Mouse (Mus musculus) heart, embryonic 11.5 days (tissue): ENCODE data around the gene Sap30l. TPM values are rescaled to one million over a fixed set of nuclear protein-coding genes. Genes with fewer than 3 reads are reported as not detected.

Experiments
- ATAC-seq: fragments of 200-750 bp; cut with Nextera tagmentation; replicated peaks from 2 replicates; pipeline ENCODE4 v1.8.0; 2017; ENCODE audit warnings: moderate library complexity; ENCODE audit not compliant: insufficient number of reproducible peaks, low FRiP score, low TSS enrichment
- H3K27ac ChIP-seq: fragments of 300-500 bp; sonication (generic); 2 replicates; pipeline ENCODE4 v1.5.1; 2014; ENCODE audit warnings: mild to moderate bottlenecking, low read depth, low read length
- H3K27me3 ChIP-seq: fragments of 300-500 bp; sonication (generic); 2 replicates; pipeline ENCODE4 v1.6.1; 2014; ENCODE audit warnings: mild to moderate bottlenecking, low read length, mixed read lengths; ENCODE audit not compliant: control insufficient read depth, insufficient read depth
- H3K36me3 ChIP-seq: fragments of 300-500 bp; sonication (generic); 2 replicates; pipeline ENCODE4 v1.6.1; 2014; ENCODE audit warnings: mild to moderate bottlenecking, low read length, moderate library complexity, mixed read lengths; ENCODE audit not compliant: control insufficient read depth, insufficient read depth
- H3K4me1 ChIP-seq: fragments of 300-500 bp; sonication (generic); 2 replicates; pipeline ENCODE4 v1.6.1; 2014; ENCODE audit warnings: low read length; ENCODE audit not compliant: control insufficient read depth, insufficient read depth
- H3K4me2 ChIP-seq: fragments of 300-500 bp; sonication (generic); 2 replicates; pipeline ENCODE4 v1.6.1; 2014; ENCODE audit warnings: mild to moderate bottlenecking, moderate library complexity
- H3K4me3 ChIP-seq: fragments of 300-500 bp; sonication (generic); 2 replicates; pipeline ENCODE4 v1.5.1; 2014; ENCODE audit warnings: low read depth, low read length
- H3K9ac ChIP-seq: fragments of 300-500 bp; sonication (generic); 2 replicates; pipeline ENCODE4 v1.6.1; 2014; ENCODE audit warnings: mild to moderate bottlenecking, low read depth, low read length, moderate library complexity
- H3K9me3 ChIP-seq: fragments of 300-500 bp; sonication (generic); replicated peaks from 2 replicates; pipeline ENCODE4 v1.6.1; 2016; ENCODE audit warnings: low read length; ENCODE audit not compliant: control insufficient read depth
- WGBS: fragments of 180-500 bp; shearing (Covaris S2); extraction: QIAGEN DNeasy Blood & Tissue Kit; methylation state at CpG from one replicate; pipeline ENCODE4 v1.1.7; 2014; ENCODE audit not compliant: insufficient replicate concordance; 5-methylcytosine and 5-hydroxymethylcytosine counted together
- polyA plus RNA-seq: library from polyadenylated mRNA; unstranded; fragments of >200 nt; fragmentation: Nextera tagmentation; extraction: Ambion mirVana; gene quantifications from 2 replicates; pipeline ENCODE4 v1.2.1, GENCODE M21; 2014

Sap30l gene
- polyA plus RNA-seq, 1 experiment from 2014 or later = 10.8 TPM

GRCm38 (mm10) chr11:57831281-57831781 is 29.9 kb downstream of the Sap30l start:
- ATAC-seq = no peak; the same call in 1 of the 2 replicates
- H3K27ac ChIP-seq = peak overlapping the region; percentile 80

GRCm38 (mm10) chr11:57831861-57832260 is 30.4 kb downstream of the Sap30l start:
- peaks cover 89% of the 10 kb centered on the region for H3K27me3 ChIP-seq
- H3K27ac ChIP-seq = peak overlapping the region; percentile 80
- peak overlapping the region; percentile 80 for H3K4me2 ChIP-seq
- peaks cover 26% of the 10 kb centered on the region for H3K4me1 ChIP-seq
- ATAC-seq = peak; percentile 45; the same call in 1 of the 2 replicates
- H3K9ac ChIP-seq = peak overlapping the region; percentile 83
- peak overlapping the region; percentile 46 for H3K4me3 ChIP-seq
- no peaks in the 10 kb centered on the region for H3K36me3 ChIP-seq
- no peaks in the 10 kb centered on the region for H3K9me3 ChIP-seq
- WGBS = 7% methylated on average over 16 of the region's 16 CpGs

More at GRCm38 (mm10) chr11:57831281-57831781, 29.9 kb downstream of the Sap30l start:
- 2% methylated on average over 31 of the region's 31 CpGs for whole genome bisulfite sequencing
- no peaks in the 10 kb centered on the region for H3K9me3 ChIP-seq
- no peaks in the 10 kb centered on the region for H3K36me3 ChIP-seq
- H3K9ac ChIP-seq = peak overlapping the region; percentile 83
- H3K27me3 ChIP-seq = peaks cover 86% of the 10 kb centered on the region
- peak overlapping the region; percentile 80 for H3K4me2 ChIP-seq
- H3K4me1 ChIP-seq = peaks cover 23% of the 10 kb centered on the region; the same call in 1 of the 2 replicates
- H3K4me3 ChIP-seq = peak overlapping the region; percentile 46

GRCm38 (mm10) chr11:57832552-57833201 is 31.2 kb downstream of the Sap30l start, which contains the start of gene Hand1:
Hand1 (minus strand) TSS chr11:57832818.
- H3K4me2 ChIP-seq = peak within 1 kb of the TSS; percentile 80
- H3K9me3 ChIP-seq = no peaks in the 10 kb centered on the region
- 5% methylated on average over 23 of the region's 23 CpGs for WGBS
- ATAC-seq = no peak
- peak within 1 kb of the TSS; percentile 83 for H3K9ac ChIP-seq
- no peaks in the 10 kb centered on the region for H3K36me3 ChIP-seq
- H3K27ac ChIP-seq = peak within 1 kb of the TSS; percentile 80
- H3K4me1 ChIP-seq = peaks cover 23% of the 10 kb centered on the region
- H3K27me3 ChIP-seq = peaks cover 88% of the 10 kb centered on the region
- peak within 1 kb of the TSS; percentile 46 for H3K4me3 ChIP-seq

GRCm38 (mm10) chr11:57833296-57833977 is 32.0 kb downstream of the Sap30l start:
- peak overlapping the region; percentile 83 for H3K9ac ChIP-seq

GRCm38 (mm10) chr11:57834031-57834430 is 32.6 kb downstream of the Sap30l start:
- Histone ChIP-seq H3K9ac (peak overlapping the region; percentile 83; the same call in 1 of the 2 replicates), H3K27me3 (peaks cover 83% of the 10 kb centered on the region), H3K4me1 (peaks cover 14% of the 10 kb centered on the region), H3K9me3 (no peaks in the 10 kb centered on the region), H3K27ac (peak overlapping the region; percentile 80), H3K4me2 (peak overlapping the region; percentile 63), H3K36me3 (no peaks in the 10 kb centered on the region), H3K4me3 (peak overlapping the region; percentile 39)
- no peak for ATAC-seq
- 24% methylated on average over 6 of the region's 6 CpGs for WGBS

More at GRCm38 (mm10) chr11:57833296-57833977, 32.0 kb downstream of the Sap30l start:
- ATAC-seq = no peak
- H3K36me3 ChIP-seq = no peaks in the 10 kb centered on the region
- 4% methylated on average over 30 of the region's 30 CpGs for WGBS
- H3K4me3 ChIP-seq = peak overlapping the region; percentile 39
- H3K27ac ChIP-seq = peak overlapping the region; percentile 80
- H3K4me1 ChIP-seq = peaks cover 16% of the 10 kb centered on the region
- peak overlapping the region; percentile 63 for H3K4me2 ChIP-seq
- H3K9me3 ChIP-seq = no peaks in the 10 kb centered on the region
- peaks cover 86% of the 10 kb centered on the region for H3K27me3 ChIP-seq

- 15% methylated on average over 2 of the region's 2 CpGs for WGBS
- no peaks in the 10 kb centered on the region for H3K36me3 ChIP-seq
- peaks cover 14% of the 10 kb centered on the region for H3K4me1 ChIP-seq
- H3K4me2 ChIP-seq = peak overlapping the region; percentile 35
- H3K9me3 ChIP-seq = no peaks in the 10 kb centered on the region
- H3K27ac ChIP-seq = no peak overlapping the region
- no peak for ATAC-seq
- H3K4me3 ChIP-seq = no peak overlapping the region
- peaks cover 86% of the 10 kb centered on the region for H3K27me3 ChIP-seq
- no peak overlapping the region for H3K9ac ChIP-seq
These were observed 33.9 kb downstream of the Sap30l start for GRCm38 (mm10) chr11:57835331-57835730.

- H3K9ac ChIP-seq = peak overlapping the region; percentile 1; the same call in 1 of the 2 replicates
These were observed 34.5 kb downstream of the Sap30l start for GRCm38 (mm10) chr11:57835931-57836330.

GRCm38 (mm10) chr11:57836401-57836800 is 35.0 kb downstream of the Sap30l start:
- peaks cover 82% of the 10 kb centered on the region for H3K27me3 ChIP-seq
- H3K27ac ChIP-seq = peak overlapping the region; percentile 41; the same call in 1 of the 2 replicates
- no peaks in the 10 kb centered on the region for H3K9me3 ChIP-seq
- no peak for ATAC-seq
- H3K4me1 ChIP-seq = peaks cover 14% of the 10 kb centered on the region
- H3K9ac ChIP-seq = peak overlapping the region; percentile 58
- WGBS = 13% methylated on average over 9 of the region's 9 CpGs
- H3K36me3 ChIP-seq = no peaks in the 10 kb centered on the region
- H3K4me3 ChIP-seq = peak overlapping the region; percentile 30
- H3K4me2 ChIP-seq = peak overlapping the region; percentile 64

More at GRCm38 (mm10) chr11:57835931-57836330, 34.5 kb downstream of the Sap30l start:
- H3K36me3 ChIP-seq = no peaks in the 10 kb centered on the region
- 17% methylated on average over 3 of the region's 3 CpGs for WGBS
- ATAC-seq = no peak
- peak overlapping the region; percentile 41; the same call in 1 of the 2 replicates for H3K27ac ChIP-seq
- H3K4me3 ChIP-seq = no peak overlapping the region
- H3K27me3 ChIP-seq = peaks cover 84% of the 10 kb centered on the region
- peak overlapping the region; percentile 64; the same call in 1 of the 2 replicates for H3K4me2 ChIP-seq
- no peaks in the 10 kb centered on the region for H3K9me3 ChIP-seq
- H3K4me1 ChIP-seq = peaks cover 14% of the 10 kb centered on the region
